Mouse (Mus musculus) hindbrain, embryonic 12.5 days (tissue): ENCODE measurements at regions not wholly inside any gene's neighbourhood (a gene's known extent, or its start where the extent isn't known, plus 50 kb on each side); places are given as distances from the start of the nearest gene placed in this dataset.

Experiments used
- ATAC-seq: fragments of 200-750 bp; cut with Nextera tagmentation; 2 replicates; pipeline ENCODE4 v1.8.0; 2017; ENCODE audit warnings: moderate TSS enrichment; ENCODE audit not compliant: low FRiP score
- H3K27ac ChIP-seq: fragments of 300-500 bp; sonication (generic); 2 replicates; pipeline ENCODE4 v1.5.1; 2016; ENCODE audit warnings: mild to moderate bottlenecking
- H3K27me3 ChIP-seq: fragments of 300-500 bp; sonication (generic); 2 replicates; pipeline ENCODE4 v1.6.1; 2016; ENCODE audit warnings: mild to moderate bottlenecking
- H3K36me3 ChIP-seq: fragments of 300-500 bp; sonication (generic); 2 replicates; pipeline ENCODE4 v1.6.1; 2016; ENCODE audit warnings: mild to moderate bottlenecking
- H3K4me1 ChIP-seq: fragments of 300-500 bp; sonication (generic); 2 replicates; pipeline ENCODE4 v1.6.1; 2016
- H3K4me2 ChIP-seq: fragments of 300-500 bp; sonication (generic); replicated peaks from 2 replicates; pipeline ENCODE4 v1.6.1; 2016; ENCODE audit warnings: mild to moderate bottlenecking
- H3K4me3 ChIP-seq: fragments of 300-500 bp; sonication (generic); 2 replicates; pipeline ENCODE4 v1.5.1; 2016; ENCODE audit warnings: mild to moderate bottlenecking
- H3K9ac ChIP-seq: fragments of 300-500 bp; sonication (generic); 2 replicates; pipeline ENCODE4 v1.6.1; 2016; ENCODE audit warnings: mild to moderate bottlenecking, moderate library complexity
- H3K9me3 ChIP-seq: fragments of 300-500 bp; sonication (generic); replicated peaks from 2 replicates; pipeline ENCODE4 v1.6.1; 2016; ENCODE audit warnings: mild to moderate bottlenecking
- WGBS: fragments of 180-500 bp; shearing (Covaris S2); methylation state at CpG from one replicate; pipeline ENCODE4 v1.1.7; 2016; 5-methylcytosine and 5-hydroxymethylcytosine counted together

DNA sequence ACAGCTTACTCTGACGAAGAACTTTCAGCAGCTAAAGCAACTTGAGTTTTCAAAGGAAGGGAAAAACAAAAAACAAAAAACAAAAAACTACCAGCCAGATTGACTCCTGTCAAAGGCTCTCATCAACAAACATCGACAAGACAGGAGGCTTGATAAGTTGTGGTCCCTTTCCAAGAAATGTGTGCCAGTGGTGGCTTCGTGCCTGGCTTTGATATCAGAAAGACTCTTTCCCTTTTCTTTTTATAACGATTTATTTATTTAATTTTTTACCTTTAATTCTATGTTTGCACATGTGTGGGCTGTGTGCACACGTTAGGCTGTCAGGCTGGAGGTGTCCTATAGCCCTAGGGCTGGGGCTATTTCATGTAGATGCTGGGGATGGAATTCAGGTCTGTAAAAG is 60.4 kb downstream of the Dact1 start:
- Histone ChIP-seq H3K36me3 (no peaks in the 10 kb centered on the region), H3K4me3 (no peak overlapping the region), H3K4me1 (peaks cover 18% of the 10 kb centered on the region), H3K9me3 (no peaks in the 10 kb centered on the region), H3K9ac (no peak overlapping the region), H3K4me2 (no peak overlapping the region), H3K27me3 (no peaks in the 10 kb centered on the region), H3K27ac (no peak overlapping the region)
- WGBS: 71% methylated on average over 5 of the region's 5 CpGs
- no peak for ATAC-seq

DNA sequence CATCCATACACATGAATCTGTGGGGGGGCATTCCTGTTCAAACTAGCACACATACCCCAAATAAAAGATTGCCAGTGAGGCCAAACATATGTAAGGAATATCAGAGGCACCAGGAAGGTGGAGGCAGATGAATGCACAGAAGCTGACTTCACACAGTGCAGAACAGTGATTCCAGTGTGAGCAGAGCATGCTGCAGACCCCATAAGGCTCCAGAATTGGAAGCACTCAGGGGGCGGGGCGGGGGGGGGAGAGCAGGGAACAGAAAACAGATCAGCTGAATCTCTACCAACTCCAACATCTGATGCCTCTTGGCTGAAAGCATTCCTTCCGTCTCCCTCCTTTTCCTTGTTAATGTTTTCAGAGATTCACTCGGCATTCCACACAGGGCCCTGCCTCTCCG is 62.3 kb downstream of the Dact1 start:
- ATAC-seq: no peak
- H3K4me3 ChIP-seq: no peak overlapping the region
- peaks cover 27% of the 10 kb centered on the region for H3K4me1 ChIP-seq
- 67% methylated on average over 5 of the region's 5 CpGs for WGBS
- no peaks in the 10 kb centered on the region for H3K27me3 ChIP-seq
- H3K27ac ChIP-seq: no peak overlapping the region
- H3K4me2 ChIP-seq: no peak overlapping the region
- no peaks in the 10 kb centered on the region for H3K36me3 ChIP-seq
- H3K9me3 ChIP-seq: no peaks in the 10 kb centered on the region
- H3K9ac ChIP-seq: no peak overlapping the region

DNA sequence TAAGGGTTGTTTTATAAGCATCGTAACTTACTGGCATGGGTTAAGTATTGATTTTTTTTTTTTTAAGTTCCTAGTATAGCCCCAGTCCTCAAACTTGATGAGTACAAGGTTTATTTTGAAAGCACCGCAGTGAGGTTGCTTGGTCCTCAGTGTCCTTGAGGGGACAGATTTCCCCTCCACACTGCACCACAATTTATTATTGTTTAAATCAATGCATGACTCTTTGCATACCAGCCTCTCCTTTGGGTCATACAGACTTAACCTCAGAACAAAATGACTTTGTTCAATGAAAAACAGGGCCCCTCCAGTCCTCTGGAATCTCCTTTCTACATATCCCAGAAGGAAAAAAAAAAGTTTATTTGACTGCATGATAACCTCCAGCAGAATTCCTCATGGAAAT is 63.9 kb downstream of the Dact1 start:
- WGBS: 59% methylated on average over 2 of the region's 2 CpGs
- H3K36me3 ChIP-seq: no peaks in the 10 kb centered on the region
- ATAC-seq: no peak
- no peak overlapping the region for H3K4me3 ChIP-seq
- H3K27me3 ChIP-seq: no peaks in the 10 kb centered on the region
- H3K9me3 ChIP-seq: no peaks in the 10 kb centered on the region
- peaks cover 29% of the 10 kb centered on the region for H3K4me1 ChIP-seq
- no peak overlapping the region for H3K9ac ChIP-seq
- no peak overlapping the region for H3K4me2 ChIP-seq
- H3K27ac ChIP-seq: no peak overlapping the region

DNA sequence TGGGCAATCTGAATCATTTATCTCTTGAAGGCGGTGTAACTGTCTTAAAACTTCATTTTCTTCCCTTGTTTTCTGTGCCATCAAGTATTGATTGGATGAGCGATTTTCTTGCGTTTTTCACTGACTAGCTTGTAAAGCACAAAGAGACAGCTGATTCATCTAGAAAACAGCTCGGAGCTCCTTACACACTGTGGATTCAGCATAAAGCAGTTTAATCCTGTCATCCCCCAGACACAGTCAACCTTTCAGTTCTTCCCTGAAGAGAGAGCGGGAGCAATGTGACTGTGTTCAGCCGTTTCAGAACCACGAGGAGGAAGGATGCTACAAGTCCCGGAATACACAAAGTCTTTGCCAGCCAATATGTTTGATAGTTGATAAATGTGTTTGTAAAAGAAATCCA is 66.8 kb downstream of the Dact1 start:
- Histone ChIP-seq H3K27me3 (no peaks in the 10 kb centered on the region), H3K36me3 (no peaks in the 10 kb centered on the region), H3K4me1 (peaks cover 29% of the 10 kb centered on the region), H3K27ac (peak overlapping the region; percentile 57), H3K4me2 (no peak overlapping the region), H3K9me3 (no peaks in the 10 kb centered on the region), H3K4me3 (no peak overlapping the region), H3K9ac (no peak overlapping the region)
- 52% methylated on average over 8 of the region's 8 CpGs for WGBS
- no peak for ATAC-seq

DNA sequence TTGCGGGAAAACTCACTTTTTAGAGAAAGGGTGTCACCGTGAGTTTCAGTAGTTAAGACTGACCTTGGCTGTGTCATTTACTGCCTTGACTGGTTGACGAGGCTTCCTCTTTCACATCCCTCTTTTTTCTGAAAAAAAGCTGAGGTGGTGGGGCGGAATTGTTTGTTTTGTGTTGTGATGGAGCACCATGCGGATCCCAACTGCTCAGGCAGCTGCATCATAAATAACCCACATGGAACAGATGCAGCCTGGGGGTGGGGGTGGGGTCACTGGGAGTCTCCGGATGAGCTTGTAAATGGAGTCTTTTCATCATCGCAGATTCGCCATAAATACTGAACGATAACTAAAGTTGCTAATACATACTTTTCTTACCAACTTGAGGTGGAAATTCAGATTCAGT is 67.3 kb downstream of the Dact1 start:
- H3K4me2 ChIP-seq: no peak overlapping the region
- H3K9ac ChIP-seq: no peak overlapping the region
- H3K27ac ChIP-seq: peak overlapping the region; percentile 57
- 53% methylated on average over 9 of the region's 9 CpGs for WGBS
- H3K9me3 ChIP-seq: no peaks in the 10 kb centered on the region
- no peak overlapping the region for H3K4me3 ChIP-seq
- no peaks in the 10 kb centered on the region for H3K27me3 ChIP-seq
- no peaks in the 10 kb centered on the region for H3K36me3 ChIP-seq
- peaks cover 27% of the 10 kb centered on the region for H3K4me1 ChIP-seq
- ATAC-seq: no peak

DNA sequence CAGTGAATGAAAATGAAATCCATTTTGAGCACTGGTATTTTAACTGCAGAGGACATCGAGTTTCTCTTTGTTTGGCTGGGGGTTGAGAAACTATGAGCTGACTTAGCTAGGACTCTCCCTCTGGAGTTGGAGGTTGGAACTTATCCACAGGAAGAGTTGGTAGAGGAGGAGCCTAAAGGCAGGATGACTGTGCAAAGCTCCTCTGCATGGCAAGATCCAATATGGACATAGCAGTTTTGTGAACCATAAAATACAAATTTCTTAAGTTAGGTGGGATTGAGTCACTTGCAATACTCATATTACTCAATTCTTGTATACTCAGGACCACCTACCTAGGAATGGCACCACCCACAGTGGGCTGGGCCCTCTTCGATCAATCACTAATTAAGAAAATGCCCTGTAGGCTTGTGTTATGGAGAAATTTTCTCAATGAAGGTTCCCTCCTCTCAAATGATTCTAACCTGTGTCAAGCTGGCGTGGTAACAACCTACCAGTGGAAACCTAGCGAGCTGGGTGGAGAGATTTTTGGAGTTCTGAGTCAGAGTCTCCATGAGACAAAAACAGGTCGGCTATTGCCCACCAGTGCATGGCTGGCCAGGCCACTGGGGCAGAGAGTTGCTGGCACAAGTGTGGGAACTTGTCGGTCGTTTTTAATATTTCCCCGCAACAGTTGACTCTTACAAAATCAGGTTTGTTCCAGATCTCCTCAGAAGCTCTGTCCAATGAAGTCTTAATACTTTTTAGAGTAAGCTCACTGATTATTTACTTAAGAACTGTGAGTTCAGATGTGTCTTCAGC is 70.1 kb downstream of the Dact1 start:
- Histone ChIP-seq H3K4me1 (peaks cover 11% of the 10 kb centered on the region), H3K36me3 (no peaks in the 10 kb centered on the region), H3K27ac (no peak overlapping the region), H3K9ac (no peak overlapping the region), H3K9me3 (no peaks in the 10 kb centered on the region), H3K4me3 (no peak overlapping the region), H3K27me3 (no peaks in the 10 kb centered on the region), H3K4me2 (no peak overlapping the region)
- WGBS: 89% methylated on average over 8 of the region's 8 CpGs
- ATAC-seq: no peak

DNA sequence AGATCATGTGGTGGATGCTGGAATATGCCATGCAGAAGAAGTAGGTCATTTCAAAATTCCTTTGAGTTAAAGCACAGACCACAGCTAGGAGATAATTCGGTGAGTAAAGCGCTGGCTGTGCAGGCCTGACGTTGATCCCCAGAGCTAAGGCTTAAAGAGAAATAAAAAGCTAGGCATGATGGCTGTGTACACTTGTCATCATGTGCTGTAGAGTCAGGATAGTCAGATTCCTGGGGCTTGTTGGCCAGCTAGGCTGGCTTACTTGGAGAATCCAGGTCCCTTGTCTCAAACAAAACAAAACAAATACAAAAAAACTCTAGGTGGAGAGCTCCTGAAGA is 70.7 kb downstream of the Dact1 start:
- ATAC-seq: no peak
- Histone ChIP-seq H3K4me3 (no peak overlapping the region), H3K9me3 (no peaks in the 10 kb centered on the region), H3K27me3 (no peaks in the 10 kb centered on the region), H3K4me1 (peaks cover 11% of the 10 kb centered on the region), H3K4me2 (no peak overlapping the region), H3K27ac (no peak overlapping the region), H3K36me3 (no peaks in the 10 kb centered on the region), H3K9ac (no peak overlapping the region)
- whole genome bisulfite sequencing: 88% methylated on average over 3 of the region's 3 CpGs

DNA sequence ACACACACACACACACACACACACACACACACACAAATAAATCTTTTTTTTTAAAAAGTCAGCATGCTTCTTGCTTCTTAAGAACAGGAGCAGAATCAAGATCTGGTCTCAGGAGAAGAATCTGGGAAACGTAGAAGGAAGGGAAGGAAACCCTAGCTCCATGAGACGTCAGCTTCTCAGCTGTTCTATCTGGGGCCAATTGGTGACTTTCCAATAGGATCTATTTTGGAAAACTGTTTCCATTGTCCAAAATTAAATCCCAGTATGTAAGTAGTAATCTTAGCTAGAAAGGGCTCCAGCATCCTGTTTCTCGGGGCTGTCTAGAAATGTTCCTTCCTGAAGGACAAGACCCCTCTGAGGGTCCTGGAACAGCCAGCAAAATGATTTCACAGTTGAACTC is 76.6 kb downstream of the Dact1 start:
- ATAC-seq: no peak
- H3K27ac ChIP-seq: no peak overlapping the region
- H3K4me2 ChIP-seq: no peak overlapping the region
- H3K9me3 ChIP-seq: no peaks in the 10 kb centered on the region
- WGBS: 84% methylated on average over 3 of the region's 3 CpGs
- no peak overlapping the region for H3K4me3 ChIP-seq
- H3K27me3 ChIP-seq: no peaks in the 10 kb centered on the region
- no peaks in the 10 kb centered on the region for H3K4me1 ChIP-seq
- H3K36me3 ChIP-seq: no peaks in the 10 kb centered on the region
- no peak overlapping the region for H3K9ac ChIP-seq

DNA sequence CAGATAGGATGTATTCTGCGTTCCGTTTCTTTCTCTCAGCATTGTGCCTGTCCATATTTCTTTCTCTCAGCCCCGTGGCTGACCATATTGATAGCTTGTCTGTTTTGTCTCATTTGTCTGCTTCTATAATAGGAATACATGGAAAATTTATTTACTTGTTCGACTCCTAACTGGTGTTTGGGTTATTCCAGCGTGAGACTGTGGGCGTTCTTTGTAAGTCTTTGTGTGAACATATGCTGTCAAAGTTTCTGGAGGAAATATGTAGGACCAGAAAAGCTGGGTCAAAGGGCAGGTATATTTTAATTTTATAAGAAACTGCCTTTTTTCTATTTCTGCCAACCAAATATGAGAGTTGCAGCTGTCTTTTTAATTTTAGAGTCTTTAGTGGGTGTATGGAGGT is 81.8 kb downstream of the Dact1 start:
- ATAC-seq: no peak
- no peak overlapping the region for H3K4me3 ChIP-seq
- WGBS: 76% methylated on average over 6 of the region's 6 CpGs
- no peaks in the 10 kb centered on the region for H3K36me3 ChIP-seq
- H3K4me1 ChIP-seq: no peaks in the 10 kb centered on the region
- H3K9ac ChIP-seq: no peak overlapping the region
- no peak overlapping the region for H3K4me2 ChIP-seq
- H3K27ac ChIP-seq: no peak overlapping the region
- no peaks in the 10 kb centered on the region for H3K27me3 ChIP-seq
- no peaks in the 10 kb centered on the region for H3K9me3 ChIP-seq

DNA sequence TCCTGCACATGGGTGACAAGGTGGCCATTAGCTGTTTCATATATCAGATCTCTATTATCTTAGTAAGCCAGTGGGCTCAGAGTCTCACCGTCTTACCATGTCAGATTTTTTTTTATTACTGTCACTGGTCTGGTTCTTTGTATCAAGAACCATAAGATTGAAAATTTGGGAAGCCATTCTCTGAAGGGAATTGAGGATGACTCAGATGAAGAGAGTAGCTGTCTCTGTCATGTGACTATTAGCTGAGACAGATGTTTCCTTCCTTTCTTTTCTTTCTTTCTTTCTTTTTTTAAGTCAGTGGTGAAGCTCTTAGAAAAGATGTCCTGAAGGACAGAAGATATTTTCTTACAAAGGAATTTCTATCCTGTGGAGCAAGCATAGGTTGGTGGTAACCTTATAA is 84.1 kb downstream of the Dact1 start:
- ATAC-seq: no peak
- Histone ChIP-seq H3K27me3 (no peaks in the 10 kb centered on the region), H3K36me3 (no peaks in the 10 kb centered on the region), H3K4me3 (no peak overlapping the region), H3K4me1 (no peaks in the 10 kb centered on the region), H3K9ac (no peak overlapping the region), H3K4me2 (no peak overlapping the region), H3K27ac (no peak overlapping the region), H3K9me3 (no peaks in the 10 kb centered on the region)
- WGBS: 89% methylated on average over 1 of the region's 1 CpGs

DNA sequence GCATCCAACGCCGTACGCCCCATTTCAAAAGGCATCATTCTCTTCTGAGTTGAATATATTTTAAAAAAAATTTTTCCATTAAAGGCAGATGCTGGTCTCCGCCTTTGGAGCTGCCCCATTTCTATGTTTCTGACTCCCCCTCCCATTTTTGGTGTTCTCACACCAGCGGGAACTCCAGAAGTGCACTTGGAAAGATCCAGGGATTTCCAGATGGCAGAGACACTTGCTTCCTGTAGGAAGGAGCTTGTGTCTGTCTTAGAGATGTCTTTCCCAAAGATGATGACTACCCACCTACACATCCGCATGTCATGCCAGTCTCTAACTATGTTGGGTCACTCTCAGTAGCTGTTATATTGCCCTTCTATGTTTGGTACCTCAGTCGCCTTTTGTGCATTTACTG is 87.8 kb downstream of the Dact1 start:
- Histone ChIP-seq H3K9me3 (no peaks in the 10 kb centered on the region), H3K9ac (no peak overlapping the region), H3K4me2 (no peak overlapping the region), H3K36me3 (no peaks in the 10 kb centered on the region), H3K4me1 (peaks cover 4% of the 10 kb centered on the region; the same call in 1 of the 2 replicates), H3K27me3 (no peaks in the 10 kb centered on the region), H3K4me3 (no peak overlapping the region), H3K27ac (no peak overlapping the region)
- WGBS: 95% methylated on average over 7 of the region's 7 CpGs
- no peak for ATAC-seq

DNA sequence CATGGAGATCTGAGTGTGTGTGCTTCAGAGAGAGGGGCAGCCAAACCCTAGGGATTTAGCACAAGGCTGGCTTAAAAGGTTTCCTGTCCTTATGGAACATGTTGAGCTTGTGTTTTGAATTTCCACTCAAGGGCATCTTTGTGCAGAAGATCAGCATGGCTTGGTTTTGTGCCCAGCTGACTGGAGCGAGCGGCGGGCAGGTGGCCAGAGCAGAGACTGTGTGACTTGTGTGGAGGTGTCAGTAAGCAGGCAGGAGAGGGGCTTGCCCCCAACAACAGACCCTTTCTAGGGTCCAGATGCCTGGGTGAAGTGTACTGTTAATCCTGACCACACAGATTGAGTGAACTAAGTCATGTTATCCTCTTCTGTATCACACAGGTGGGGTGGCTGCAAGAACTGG is 89.0 kb downstream of the Dact1 start:
- H3K9ac ChIP-seq: no peak overlapping the region
- no peaks in the 10 kb centered on the region for H3K27me3 ChIP-seq
- H3K4me3 ChIP-seq: no peak overlapping the region
- no peaks in the 10 kb centered on the region for H3K36me3 ChIP-seq
- 81% methylated on average over 3 of the region's 3 CpGs for WGBS
- no peak overlapping the region for H3K4me2 ChIP-seq
- H3K4me1 ChIP-seq: peaks cover 4% of the 10 kb centered on the region; the same call in 1 of the 2 replicates
- no peak overlapping the region for H3K27ac ChIP-seq
- no peaks in the 10 kb centered on the region for H3K9me3 ChIP-seq
- ATAC-seq: no peak

DNA sequence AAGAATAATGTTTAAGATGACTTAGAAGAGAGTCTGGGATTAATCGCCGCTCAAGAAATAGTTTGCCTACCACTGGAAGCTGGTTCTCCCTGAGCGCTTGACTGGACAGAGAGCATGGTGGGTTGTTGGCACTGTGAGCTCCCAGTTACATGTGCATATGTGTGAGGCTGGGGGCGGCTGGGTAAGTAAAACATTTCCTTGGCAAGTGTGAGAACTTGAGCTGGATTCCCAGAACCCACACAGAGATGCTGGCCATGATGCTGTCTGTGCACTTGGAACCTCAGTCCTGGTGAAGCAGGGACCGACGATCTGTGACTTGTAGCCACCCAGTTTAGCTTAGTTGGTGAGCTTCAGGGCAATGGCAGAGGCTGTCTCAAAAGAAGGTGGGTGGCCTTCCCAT is 90.5 kb downstream of the Dact1 start:
- Histone ChIP-seq H3K9ac (no peak overlapping the region), H3K27ac (no peak overlapping the region), H3K4me3 (no peak overlapping the region), H3K4me2 (no peak overlapping the region), H3K4me1 (peaks cover 4% of the 10 kb centered on the region; the same call in 1 of the 2 replicates), H3K27me3 (no peaks in the 10 kb centered on the region), H3K9me3 (no peaks in the 10 kb centered on the region), H3K36me3 (no peaks in the 10 kb centered on the region)
- no peak for ATAC-seq
- 96% methylated on average over 6 of the region's 6 CpGs for WGBS
